Mouse (Mus musculus) embryo, embryonic 9.5 days (tissue): ENCODE data around the gene Hspa4l.

ENCODE experiments used
- DNase-seq: peaks from one replicate; pipeline ENCODE4 v3.0.0-alpha.2; 2017; ENCODE audit errors: extremely low spot score

Hspa4l gene

GRCm38 (mm10) chr3:40744024-40744835 is at the start of gene Hspa4l:
Gene Hspa4l, plus strand, starts transcription at chr3:40744495.
- peak; percentile 20 for DNase-seq

DNA sequence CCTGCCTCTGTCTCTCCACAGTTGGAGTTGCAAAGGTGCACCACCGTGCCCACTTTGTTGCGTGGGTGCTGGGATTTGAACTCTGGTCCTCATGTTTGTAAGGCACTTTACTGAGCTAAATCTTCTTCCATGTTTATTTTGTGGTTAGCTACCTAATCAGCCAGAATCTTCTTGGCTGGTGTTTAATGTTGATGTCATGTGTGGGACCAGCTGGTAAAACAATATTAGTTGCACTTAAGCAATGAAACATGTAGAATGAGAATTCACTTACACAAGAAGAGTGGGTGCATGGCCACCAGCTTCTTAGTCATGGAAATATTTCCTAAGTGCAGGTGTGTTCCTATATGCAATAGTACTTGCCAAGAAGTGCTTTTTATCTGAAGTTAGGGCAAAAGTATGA is 49.1 kb upstream of the Hspa4l start:
- DNase-seq = no peak

DNA sequence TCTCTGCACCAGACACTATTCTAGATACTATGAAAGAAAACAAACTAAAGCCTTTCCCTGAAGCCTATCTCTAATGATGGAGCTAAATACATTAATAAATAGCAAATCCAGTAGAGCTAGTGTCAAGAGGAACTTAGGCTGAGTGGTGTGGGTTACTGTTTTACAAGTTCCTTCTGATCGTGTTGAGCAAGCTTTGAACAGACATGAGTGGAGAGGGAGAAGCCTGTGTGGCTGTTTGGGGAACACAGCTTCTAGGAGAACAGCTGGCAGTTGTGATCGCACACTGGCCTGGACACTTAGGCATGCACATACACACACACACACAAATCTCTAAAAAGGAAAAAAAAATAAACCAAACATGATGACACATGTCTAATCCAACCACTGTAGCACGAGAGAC is 45.5 kb upstream of the Hspa4l start:
- no peak for DNase-seq

GRCm38 (mm10) chr3:40704816-40705430 is 39.4 kb upstream of the Hspa4l start:
- DNase-seq = no peak

DNA sequence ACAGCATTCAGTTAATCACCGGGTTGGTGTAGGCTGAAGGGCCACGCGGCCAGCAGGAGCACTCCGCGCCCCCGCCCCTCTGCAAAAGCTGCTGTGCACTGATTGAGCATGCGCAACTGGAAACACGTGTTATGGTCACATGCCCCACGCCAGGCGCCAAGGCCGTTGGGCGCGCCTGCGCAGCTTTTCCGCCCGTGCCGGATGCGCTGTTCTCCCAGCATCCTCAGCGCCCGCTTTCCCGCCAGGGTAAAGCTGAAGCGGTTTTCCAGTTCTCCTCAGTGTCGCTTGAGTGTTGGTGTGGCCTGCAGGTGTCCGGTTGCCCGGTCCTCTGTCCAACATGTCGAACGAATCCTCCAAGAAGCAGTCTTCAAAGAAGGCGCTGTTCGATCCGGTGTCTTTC is 35.6 kb upstream of the Hspa4l start, which contains the start of gene Slc25a31:
Gene Slc25a31, plus strand, starts transcription at position 201 of the 400 bp plus-strand sequence.
- no peak for DNase-seq

GRCm38 (mm10) chr3:40716056-40716455 is 28.2 kb upstream of the Hspa4l start:
- no peak for DNase-seq

DNA sequence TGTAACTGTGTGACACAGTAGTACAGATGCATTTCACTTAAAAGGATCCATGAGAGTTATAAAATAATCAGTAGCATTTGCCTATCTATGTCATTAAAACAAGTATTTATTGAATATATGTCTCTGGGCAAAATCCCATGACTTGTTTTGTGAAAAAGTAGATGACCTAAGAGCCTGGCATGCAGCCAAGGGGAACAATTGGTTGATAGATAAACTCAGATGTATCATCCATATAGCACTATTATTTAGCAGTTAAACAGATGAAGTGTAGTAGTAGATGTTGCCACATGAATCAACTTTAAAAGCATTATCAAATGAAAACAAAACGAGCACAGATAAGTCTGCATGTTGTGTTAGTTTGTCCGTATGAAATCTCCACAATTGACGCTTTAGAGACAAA is 25.3 kb upstream of the Hspa4l start:
- DNase-seq = no peak

DNA sequence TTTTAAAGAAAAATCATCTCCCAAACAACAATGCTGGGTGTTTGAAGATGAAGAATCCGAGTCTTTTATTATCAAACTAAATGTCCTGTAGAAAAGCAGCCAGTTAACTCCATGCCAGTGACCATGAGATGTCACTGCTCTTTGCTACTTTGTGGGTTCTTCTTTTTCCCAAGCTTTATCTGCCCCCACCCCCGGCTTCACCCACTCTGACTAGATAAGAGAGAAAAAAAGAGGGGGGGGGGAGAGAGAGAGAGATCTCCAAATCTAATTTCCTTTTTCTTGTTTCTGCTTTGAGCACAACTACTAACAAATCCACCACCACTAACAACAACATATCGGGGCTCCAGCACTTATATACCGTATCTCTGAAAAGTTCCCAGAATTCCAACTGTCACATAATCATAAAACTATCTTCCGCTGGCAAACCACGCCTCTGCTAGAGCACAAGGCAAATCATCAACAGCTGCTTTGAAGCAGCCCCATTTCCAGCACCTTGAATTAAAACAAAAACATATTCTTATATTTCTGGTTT is 5.8 kb upstream of the Hspa4l start:
- no peak for DNase-seq

- DNase-seq = peak; percentile 90
These were observed 753 bp downstream of the Hspa4l start for GRCm38 (mm10) chr3:40744836-40745660.

GRCm38 (mm10) chr3:40745661-40746547 is 1.6 kb downstream of the Hspa4l start:
- no peak for DNase-seq

DNA sequence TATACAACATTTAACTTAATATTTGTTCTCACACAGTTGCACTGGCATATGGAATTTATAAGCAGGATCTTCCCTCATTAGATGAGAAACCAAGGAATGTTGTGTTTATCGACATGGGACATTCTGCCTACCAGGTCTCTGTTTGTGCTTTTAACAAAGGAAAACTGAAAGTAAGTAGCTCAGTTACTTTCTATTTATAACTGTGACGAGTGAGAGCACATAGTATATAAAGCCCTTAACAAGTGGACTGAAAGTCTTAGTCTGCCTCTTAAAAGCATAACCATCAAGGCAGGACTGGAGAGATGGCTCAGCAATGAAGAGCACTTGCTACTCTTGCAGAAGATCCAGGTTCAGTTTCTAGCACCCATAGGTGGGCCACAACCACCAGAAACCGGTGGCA is 16.5 kb downstream of the Hspa4l start:
- no peak for DNase-seq

DNA sequence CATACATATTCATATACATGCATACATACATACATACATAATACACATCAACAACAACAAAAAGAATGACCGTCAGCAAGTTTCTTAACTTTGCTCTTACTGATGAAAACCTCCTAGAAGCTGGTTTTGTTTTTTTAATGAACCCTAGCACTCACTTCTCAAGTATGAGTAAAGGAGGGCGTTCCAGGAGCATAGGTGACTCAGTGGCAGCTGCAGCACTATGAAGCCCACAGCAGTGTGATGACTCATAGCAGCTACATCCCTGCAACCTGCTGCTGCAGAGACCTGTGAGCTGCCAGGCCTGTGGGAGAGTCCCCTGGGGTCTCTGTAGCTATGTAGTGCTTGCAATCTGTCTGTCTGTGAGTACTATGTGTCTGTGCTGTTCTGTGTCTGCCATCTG is 17.0 kb downstream of the Hspa4l start:
- DNase-seq = no peak

DNA sequence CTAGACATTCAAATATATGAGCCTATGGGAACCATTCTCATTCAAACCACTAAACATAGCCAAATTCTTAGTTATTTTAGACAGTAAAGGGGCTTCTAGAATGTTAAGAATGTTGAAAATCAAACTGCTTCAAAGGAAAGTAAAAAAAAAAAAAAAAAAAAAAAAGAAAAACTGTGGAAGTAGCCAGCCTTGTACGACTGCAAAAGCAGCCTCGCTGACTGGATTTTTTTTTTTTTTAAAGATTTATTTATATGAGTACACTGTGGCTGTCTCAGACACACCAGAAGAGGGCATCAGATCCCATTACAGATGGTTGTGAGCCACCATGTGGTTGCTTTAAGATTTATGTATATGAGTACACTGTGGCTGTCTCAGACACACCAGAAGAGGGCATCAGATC is 49.5 kb downstream of the Hspa4l start:
- no peak for DNase-seq

DNA sequence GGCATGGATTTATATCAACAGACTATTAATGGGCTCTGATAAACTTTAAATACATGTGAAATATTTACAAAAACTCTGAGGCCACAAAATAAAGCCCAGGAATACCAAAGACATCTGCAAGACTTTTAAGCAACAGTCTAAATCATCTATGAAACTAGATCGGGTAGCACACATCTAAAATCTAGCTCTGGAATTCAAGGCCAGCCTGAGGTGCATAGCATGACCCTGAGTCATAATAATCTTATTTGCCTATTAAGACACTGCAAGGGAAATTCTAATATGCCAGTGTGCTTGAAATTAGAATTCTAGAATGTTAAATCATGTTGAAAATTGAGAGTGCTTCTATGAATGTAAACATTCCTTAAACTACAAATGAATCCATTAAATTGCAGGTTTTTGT is 53.8 kb downstream of the Hspa4l start:
- no peak for DNase-seq

- DNase-seq = peak; percentile 40
These were observed 54.2 kb downstream of the Hspa4l start for GRCm38 (mm10) chr3:40798500-40798899.

DNA sequence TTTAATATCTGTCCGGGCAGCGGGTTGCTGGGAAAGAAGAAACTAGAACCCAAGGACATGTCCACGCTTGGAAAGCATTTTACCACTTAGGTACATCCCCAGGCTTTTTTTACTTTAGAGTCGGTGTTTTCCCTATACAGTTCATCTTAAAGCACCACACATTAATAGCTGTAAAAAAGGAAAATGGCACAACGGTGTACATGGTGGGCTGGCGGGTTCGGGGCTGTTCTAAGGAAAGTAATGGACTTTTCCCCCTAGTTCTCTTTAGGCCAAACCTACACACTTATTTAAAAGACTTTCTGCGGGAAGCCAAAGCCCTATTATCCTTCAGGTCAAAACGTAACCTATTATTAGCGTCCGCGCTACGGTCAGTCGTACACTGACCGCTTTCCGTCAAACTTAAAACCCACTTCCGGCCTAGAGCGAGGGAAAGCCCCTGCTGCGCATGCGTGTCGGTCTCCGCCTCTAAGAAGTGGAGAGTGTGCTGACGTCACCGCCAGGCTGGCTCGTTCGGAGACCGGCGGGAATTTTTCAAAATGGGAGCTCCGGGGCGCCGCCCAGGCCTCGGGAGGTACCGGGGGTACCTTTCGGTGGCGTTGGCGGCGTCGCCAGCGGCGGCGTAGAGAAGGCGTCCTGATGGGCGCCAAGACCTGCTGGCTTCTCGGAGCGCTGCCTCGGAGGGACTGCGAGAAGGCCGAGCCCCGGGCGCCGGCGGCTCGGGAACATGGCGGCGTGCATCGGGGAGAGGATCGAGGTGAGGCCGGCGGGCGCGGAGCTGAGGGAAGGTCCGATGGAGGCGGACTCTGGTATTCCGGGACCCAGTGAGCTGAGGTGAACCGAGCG is 55.5 kb downstream of the Hspa4l start, which contains the start of gene Plk4:
Gene Plk4, plus strand, starts transcription at position 490 of the 843 bp plus-strand sequence.
- peak; percentile 92 for DNase-seq

DNA sequence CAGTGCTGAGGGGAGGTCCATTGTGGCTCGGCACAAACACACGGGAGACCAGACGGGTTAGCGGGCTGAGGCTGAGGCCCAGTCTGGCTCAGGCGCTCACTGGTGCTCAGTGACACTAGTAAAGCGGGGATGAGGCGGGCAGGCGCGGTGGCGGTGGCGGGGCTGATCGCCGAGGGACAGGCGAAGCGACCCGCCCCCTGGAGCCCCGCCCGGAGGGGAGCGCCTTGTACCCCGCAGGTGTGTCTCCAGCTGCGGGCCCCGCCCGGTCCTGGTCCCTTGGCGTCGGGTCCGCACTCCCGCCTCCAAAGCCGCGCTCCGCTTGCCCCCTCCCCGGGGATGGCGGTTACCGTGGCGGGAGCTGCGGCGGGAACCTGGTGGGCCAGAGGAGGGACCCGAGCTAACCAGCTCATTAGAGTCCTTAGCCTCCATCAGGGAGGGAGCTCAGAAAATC is 56.1 kb downstream of the Hspa4l start:
- no peak for DNase-seq

- DNase-seq = no peak
These were observed 62.6 kb downstream of the Hspa4l start for GRCm38 (mm10) chr3:40806871-40807270.

DNA sequence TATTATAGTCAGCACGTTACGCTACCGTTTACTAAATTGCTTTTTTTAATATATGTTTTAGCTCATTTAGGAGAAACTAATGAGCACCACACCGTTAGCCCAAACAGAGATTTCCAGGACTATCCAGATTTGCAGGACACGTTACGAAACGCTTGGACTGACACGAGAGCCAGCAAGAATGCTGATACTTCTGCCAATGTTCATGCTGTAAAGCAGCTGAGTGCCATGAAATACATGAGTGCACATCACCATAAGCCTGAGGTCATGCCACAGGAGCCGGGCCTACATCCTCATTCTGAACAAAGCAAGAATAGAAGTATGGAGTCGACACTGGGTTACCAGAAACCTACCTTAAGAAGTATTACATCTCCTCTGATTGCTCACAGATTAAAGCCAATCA is 64.4 kb downstream of the Hspa4l start:
- DNase-seq = no peak

- no peak for DNase-seq
These were observed 65.6 kb downstream of the Hspa4l start for GRCm38 (mm10) chr3:40809894-40810293.
